Mouse (Mus musculus) liver, embryonic 13.5 days (tissue): ENCODE data around the gene Il16. TPM values are rescaled to one million over a fixed set of nuclear protein-coding genes. Genes with fewer than 3 reads are reported as not detected.
"Not testable (repeated sequence)": the region's sequence is repeated elsewhere in the genome, so short reads cannot be mapped to it uniquely, and the experiment has no call there.

Experiments used
- ATAC-seq: fragments of 200-750 bp; cut with Nextera tagmentation; 2 replicates; pipeline ENCODE4 v1.8.0; 2017; ENCODE audit warnings: low read depth, mild to moderate bottlenecking, moderate number of reproducible peaks, moderate library complexity
- DNase-seq: peaks from one replicate; pipeline ENCODE4 v3.0.0; 2022
- H3K27ac ChIP-seq: fragments of 300-500 bp; sonication (generic); 2 replicates; pipeline ENCODE4 v1.5.1; 2015; ENCODE audit warnings: moderate library complexity, mild to moderate bottlenecking, inconsistent platforms
- H3K27me3 ChIP-seq: fragments of 300-500 bp; sonication (generic); 2 replicates; pipeline ENCODE4 v1.6.1; 2015; ENCODE audit warnings: mild to moderate bottlenecking, inconsistent platforms
- H3K36me3 ChIP-seq: fragments of 300-500 bp; sonication (generic); 2 replicates; pipeline ENCODE4 v1.6.1; 2015; ENCODE audit warnings: mild to moderate bottlenecking, inconsistent platforms
- H3K4me1 ChIP-seq: fragments of 300-500 bp; sonication (generic); replicated peaks from 2 replicates; pipeline ENCODE4 v1.6.1; 2015; ENCODE audit warnings: inconsistent platforms
- H3K4me2 ChIP-seq: fragments of 300-500 bp; sonication (generic); 2 replicates; pipeline ENCODE4 v1.6.1; 2015; ENCODE audit warnings: inconsistent platforms, mild to moderate bottlenecking, moderate library complexity
- H3K4me3 ChIP-seq: fragments of 300-500 bp; sonication (generic); replicated peaks from 2 replicates; pipeline ENCODE4 v1.5.1; 2015; ENCODE audit warnings: mild to moderate bottlenecking, inconsistent platforms
- H3K9ac ChIP-seq: fragments of 300-500 bp; sonication (generic); 2 replicates; pipeline ENCODE4 v1.6.1; 2015; ENCODE audit warnings: mild to moderate bottlenecking, inconsistent platforms
- H3K9me3 ChIP-seq: fragments of 300-500 bp; sonication (generic); replicated peaks from 2 replicates; pipeline ENCODE4 v1.6.1; 2016; ENCODE audit warnings: inconsistent platforms
- WGBS: fragments of 180-500 bp; shearing (Covaris S2); methylation state at CpG from one replicate; pipeline ENCODE4 v1.1.7; 2015; ENCODE audit not compliant: insufficient replicate concordance; 5-methylcytosine and 5-hydroxymethylcytosine counted together
- polyA plus RNA-seq: library from polyadenylated mRNA; unstranded; fragments of >200 nt; fragmentation: Nextera tagmentation; extraction: Ambion mirVana; gene quantifications from 2 replicates; pipeline ENCODE4 v1.2.1, GENCODE M21; 2015

Gene Il16
- polyA plus RNA-seq, 1 experiment from 2014 or later = 3.7 TPM

DNA sequence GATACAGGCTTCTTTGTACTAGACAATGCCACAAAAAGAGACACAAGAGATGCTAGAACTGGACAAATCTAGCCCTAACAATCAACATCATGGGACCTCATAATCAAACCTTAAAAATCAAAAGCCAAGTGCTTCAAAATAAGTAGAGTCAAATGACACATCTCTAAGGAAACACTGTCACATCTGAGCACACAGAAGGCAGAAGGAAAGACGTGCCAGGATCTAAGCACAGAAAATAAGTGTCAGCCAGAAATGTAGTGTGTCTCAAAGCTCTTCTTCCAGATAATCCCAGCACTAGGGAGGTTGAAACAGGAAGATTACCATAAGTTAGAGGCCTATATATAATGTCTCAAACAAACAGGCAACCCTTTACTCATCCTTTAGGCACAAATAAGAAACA is 31.9 kb downstream of the Il16 start:
- no peak overlapping the region for H3K4me2 ChIP-seq
- no peak overlapping the region for H3K27ac ChIP-seq
- no peak overlapping the region for H3K9ac ChIP-seq
- DNase-seq (no peak), ATAC-seq (no peak)
- H3K9me3 ChIP-seq = no peaks in the 10 kb centered on the region
- no peaks in the 10 kb centered on the region for H3K4me1 ChIP-seq
- H3K4me3 ChIP-seq = no peak overlapping the region
- WGBS = 68% methylated on average over 1 of the region's 1 CpGs
- no peaks in the 10 kb centered on the region for H3K27me3 ChIP-seq
- H3K36me3 ChIP-seq = no peaks in the 10 kb centered on the region

- H3K4me3 ChIP-seq, H3K36me3 ChIP-seq, H3K9me3 ChIP-seq, H3K4me2 ChIP-seq, H3K9ac ChIP-seq, ATAC-seq, H3K27ac ChIP-seq, H3K27me3 ChIP-seq, H3K4me1 ChIP-seq, DNase-seq: not testable (repeated sequence)
- 63% methylated on average over 10 of the region's 10 CpGs for WGBS
These were observed 33.8 kb downstream of the Il16 start for GRCm38 (mm10) chr7:83711676-83712259.

DNA sequence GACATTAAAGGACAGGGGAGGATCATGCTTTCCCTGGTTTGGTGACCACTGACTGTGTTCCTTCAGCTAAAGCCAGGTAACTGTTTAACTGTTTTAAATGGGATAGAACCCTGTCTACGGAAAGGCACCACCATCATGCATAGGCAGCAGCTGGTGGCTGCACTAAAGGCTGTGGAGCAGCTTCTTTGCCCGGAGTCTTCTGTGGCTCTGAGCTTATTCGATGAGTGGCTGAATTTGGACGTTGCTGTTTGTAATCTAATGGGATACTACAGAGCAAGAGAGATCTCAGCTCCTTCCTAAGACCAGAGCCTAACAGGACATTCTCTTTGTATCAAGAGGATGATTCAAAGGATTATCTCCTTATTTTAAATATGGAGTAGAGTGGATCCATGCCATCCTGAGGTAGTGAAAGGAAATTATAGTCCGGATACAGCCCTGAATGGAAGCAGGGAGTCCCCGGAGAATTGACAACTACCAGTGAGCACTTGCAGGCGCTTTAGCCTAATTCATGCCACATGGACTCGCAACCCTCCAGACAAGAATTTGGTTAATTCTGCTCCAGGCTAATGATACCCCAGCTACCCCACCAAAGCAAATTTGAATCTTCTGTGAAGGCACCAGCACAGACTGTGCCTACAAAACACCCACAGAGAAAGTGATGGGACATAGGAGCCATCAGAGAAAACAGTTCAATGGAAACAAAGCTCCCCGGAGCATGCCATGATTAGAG is 42.3 kb downstream of the Il16 start:
- 63% methylated on average over 9 of the region's 9 CpGs for WGBS
- H3K27me3 ChIP-seq = no peaks in the 10 kb centered on the region
- no peaks in the 10 kb centered on the region for H3K4me1 ChIP-seq
- no peak for ATAC-seq
- H3K27ac ChIP-seq = no peak overlapping the region
- no peak overlapping the region for H3K4me3 ChIP-seq
- no peaks in the 10 kb centered on the region for H3K9me3 ChIP-seq
- DNase-seq = no peak
- H3K4me2 ChIP-seq = no peak overlapping the region
- no peak overlapping the region for H3K9ac ChIP-seq
- no peaks in the 10 kb centered on the region for H3K36me3 ChIP-seq

DNA sequence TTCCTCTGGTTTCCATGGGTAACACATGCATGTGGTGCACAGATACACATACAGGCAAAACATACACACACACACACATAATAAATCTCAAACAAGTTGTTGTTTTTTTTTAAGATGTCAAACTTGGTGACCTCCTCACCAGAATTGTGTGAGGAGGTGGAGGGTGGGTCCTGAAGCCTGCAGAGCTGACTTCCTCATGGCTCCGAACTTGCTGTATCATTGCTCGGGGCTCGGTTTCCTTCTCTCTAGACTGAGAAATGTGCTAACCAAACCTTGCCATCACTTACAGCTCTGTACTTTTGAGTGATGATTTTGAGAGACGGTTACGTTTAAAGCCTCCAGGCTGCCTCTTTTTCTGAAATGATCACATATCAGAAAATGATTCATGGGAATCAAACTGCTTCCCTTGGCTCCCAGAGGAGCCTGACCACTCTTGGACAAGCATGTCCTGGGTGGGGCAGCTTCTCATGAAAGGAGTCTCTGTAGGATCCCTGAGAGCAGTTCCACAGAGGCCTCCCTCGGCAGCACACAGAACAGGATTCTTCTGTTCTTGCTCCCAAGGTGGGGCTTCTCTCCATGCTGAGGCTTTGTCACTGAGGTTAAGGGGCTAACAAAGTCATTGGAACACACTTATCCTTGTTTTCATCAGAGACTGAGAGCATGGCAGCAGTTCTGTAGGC is 46.3 kb downstream of the Il16 start:
- Histone ChIP-seq H3K9ac (no peak overlapping the region), H3K4me1 (no peaks in the 10 kb centered on the region), H3K27ac (no peak overlapping the region), H3K4me2 (no peak overlapping the region), H3K9me3 (no peaks in the 10 kb centered on the region), H3K4me3 (no peak overlapping the region), H3K27me3 (no peaks in the 10 kb centered on the region), H3K36me3 (no peaks in the 10 kb centered on the region)
- WGBS = 34% methylated on average over 6 of the region's 6 CpGs
- ATAC-seq (no peak), DNase-seq (no peak)

DNA sequence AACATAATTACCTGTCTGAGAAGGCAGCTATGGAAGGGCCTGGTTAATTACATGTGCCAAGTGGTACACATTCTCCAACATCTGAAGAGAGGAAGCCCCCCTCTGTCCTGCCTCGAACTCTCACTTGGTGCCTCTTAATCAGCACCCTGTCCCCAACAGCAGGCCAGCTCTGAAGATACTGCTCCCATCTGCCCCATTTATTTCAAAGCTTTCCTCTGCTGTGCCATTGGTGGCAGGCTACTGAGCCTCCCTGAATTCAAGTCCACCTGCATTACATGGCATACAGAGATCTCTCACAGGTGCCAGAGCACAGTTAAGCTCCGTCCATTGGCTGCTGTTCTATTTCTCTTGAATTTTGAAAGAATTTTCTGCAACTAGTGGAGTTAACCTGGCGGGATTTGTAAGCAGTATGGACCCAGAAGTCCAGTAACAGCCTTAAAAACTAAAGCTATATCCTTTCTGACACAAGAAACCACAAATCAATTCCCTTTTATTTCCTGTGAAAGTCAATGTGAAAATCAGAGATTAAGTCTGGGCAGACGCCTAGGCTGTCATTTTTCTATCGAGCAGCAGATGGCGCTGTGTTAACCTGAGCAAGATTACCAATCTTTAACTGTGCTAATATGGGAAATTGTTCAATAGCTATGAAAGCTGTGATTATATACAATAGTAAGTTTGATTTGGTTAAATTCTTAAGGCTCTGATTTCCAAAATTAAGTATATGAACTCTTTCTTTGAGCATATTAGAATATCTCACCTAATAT is 49.9 kb downstream of the Il16 start:
- DNase-seq (no peak), ATAC-seq (no peak)
- no peaks in the 10 kb centered on the region for H3K9me3 ChIP-seq
- 23% methylated on average over 6 of the region's 6 CpGs for WGBS
- H3K27ac ChIP-seq = no peak overlapping the region
- H3K4me1 ChIP-seq = no peaks in the 10 kb centered on the region
- no peak overlapping the region for H3K4me3 ChIP-seq
- no peak overlapping the region for H3K9ac ChIP-seq
- no peaks in the 10 kb centered on the region for H3K27me3 ChIP-seq
- no peaks in the 10 kb centered on the region for H3K36me3 ChIP-seq
- no peak overlapping the region for H3K4me2 ChIP-seq

DNA sequence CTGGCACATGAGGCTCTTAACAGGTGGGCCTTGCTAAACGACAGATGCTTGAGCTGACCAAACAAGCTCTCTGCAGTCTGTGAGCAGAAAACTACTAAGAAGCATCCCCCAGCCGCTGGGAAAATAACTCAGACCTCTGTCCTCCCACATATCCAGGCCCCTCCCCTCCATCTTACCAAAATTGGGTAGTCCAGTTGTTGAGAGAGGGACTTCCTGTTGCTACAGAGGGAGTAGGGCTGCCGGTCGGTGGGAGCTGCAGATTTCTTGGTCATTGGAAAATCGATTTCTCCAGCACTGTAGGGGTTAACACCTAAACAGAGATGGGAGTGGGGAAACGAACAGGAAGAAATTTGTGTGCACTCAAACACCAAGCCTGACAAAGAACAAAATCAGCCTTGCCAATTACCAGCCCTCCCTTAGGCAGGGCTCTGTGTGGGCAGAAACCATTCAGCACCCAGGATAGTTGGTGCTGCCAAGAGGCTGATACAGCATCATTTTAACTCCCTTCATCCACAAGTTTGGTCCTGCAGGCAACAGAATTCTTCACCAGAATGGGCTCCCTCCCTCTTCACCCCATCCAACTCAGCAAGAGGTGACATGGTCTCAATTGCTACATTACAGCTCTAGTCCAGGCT is 62.8 kb downstream of the Il16 start:
- Histone ChIP-seq H3K4me1 (no peaks in the 10 kb centered on the region), H3K36me3 (no peaks in the 10 kb centered on the region), H3K9ac (no peak overlapping the region), H3K27me3 (no peaks in the 10 kb centered on the region), H3K4me2 (no peak overlapping the region), H3K4me3 (no peak overlapping the region), H3K9me3 (no peaks in the 10 kb centered on the region), H3K27ac (no peak overlapping the region)
- WGBS = 28% methylated on average over 6 of the region's 6 CpGs
- no peak for DNase-seq
- no peak for ATAC-seq

GRCm38 (mm10) chr7:83678506-83678905 is 67.0 kb downstream of the Il16 start:
- Histone ChIP-seq H3K9me3 (no peaks in the 10 kb centered on the region), H3K27ac (no peak overlapping the region), H3K27me3 (no peaks in the 10 kb centered on the region), H3K4me1 (no peaks in the 10 kb centered on the region), H3K9ac (no peak overlapping the region), H3K4me3 (no peak overlapping the region), H3K4me2 (no peak overlapping the region), H3K36me3 (no peaks in the 10 kb centered on the region)
- ATAC-seq (no peak), DNase-seq (no peak)
- WGBS = 78% methylated on average over 4 of the region's 4 CpGs

DNA sequence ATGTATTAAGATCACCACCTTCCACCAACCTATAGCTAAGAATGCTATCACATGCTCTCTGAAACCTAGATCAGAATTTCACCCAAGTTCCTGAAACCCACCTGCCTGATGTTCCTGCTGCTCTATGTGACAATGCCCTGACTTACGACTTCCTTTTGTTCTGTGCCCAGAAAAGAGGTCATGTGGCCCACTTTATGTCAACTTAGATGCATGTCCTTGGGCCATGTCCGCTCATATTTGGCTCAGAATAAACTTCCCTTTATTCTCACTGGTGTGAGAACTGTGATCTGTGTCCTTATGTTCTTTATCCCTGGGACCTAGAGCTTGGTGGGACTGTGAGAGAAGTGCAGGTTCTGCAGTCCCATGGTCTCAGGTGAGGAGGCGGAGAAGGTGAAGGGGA is 68.2 kb downstream of the Il16 start:
- 45% methylated on average over 3 of the region's 3 CpGs for WGBS
- no peak overlapping the region for H3K4me2 ChIP-seq
- H3K27me3 ChIP-seq = no peaks in the 10 kb centered on the region
- H3K4me1 ChIP-seq = no peaks in the 10 kb centered on the region
- H3K9me3 ChIP-seq = no peaks in the 10 kb centered on the region
- H3K36me3 ChIP-seq = no peaks in the 10 kb centered on the region
- H3K4me3 ChIP-seq = no peak overlapping the region
- DNase-seq = no peak
- no peak overlapping the region for H3K9ac ChIP-seq
- no peak for ATAC-seq
- H3K27ac ChIP-seq = no peak overlapping the region

DNA sequence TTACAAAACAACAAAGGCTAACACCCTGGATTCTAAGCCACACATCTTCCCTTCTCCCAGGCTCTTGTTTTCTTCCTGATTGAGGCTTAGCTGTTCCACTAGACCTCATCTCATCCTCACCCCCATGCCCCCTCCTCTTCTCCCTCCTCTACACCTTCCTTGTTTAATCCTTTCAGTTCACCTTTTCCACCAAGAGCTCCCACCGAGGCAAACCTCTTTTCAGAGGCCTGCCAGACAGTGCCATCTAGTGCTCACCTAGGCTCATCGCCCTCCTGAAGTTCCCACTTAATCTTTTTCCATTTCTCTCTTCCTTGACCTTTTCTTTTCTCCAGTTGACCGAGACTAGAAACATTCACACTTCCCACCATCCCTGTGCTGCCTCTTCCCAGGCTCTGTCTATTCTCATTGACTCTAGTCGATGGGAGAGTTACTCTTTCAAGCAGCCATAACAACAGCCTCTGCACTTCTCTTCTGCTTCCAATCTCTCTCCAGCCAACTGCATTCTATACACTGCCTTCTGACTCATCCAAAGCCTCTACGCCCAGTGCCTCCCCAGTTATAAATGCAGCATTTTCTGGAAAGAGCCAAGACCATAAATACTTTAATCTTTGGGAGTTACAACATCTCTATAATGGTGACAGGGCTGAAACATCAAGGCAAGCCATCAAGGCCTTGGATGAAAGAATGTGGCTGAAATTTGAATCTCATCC is 69.8 kb downstream of the Il16 start:
- no peaks in the 10 kb centered on the region for H3K9me3 ChIP-seq
- H3K4me3 ChIP-seq = no peak overlapping the region
- H3K27ac ChIP-seq = no peak overlapping the region
- H3K4me1 ChIP-seq = no peaks in the 10 kb centered on the region
- H3K36me3 ChIP-seq = no peaks in the 10 kb centered on the region
- no peak overlapping the region for H3K9ac ChIP-seq
- ATAC-seq (no peak), DNase-seq (no peak)
- 28% methylated on average over 5 of the region's 5 CpGs for WGBS
- no peak overlapping the region for H3K4me2 ChIP-seq
- H3K27me3 ChIP-seq = no peaks in the 10 kb centered on the region

DNA sequence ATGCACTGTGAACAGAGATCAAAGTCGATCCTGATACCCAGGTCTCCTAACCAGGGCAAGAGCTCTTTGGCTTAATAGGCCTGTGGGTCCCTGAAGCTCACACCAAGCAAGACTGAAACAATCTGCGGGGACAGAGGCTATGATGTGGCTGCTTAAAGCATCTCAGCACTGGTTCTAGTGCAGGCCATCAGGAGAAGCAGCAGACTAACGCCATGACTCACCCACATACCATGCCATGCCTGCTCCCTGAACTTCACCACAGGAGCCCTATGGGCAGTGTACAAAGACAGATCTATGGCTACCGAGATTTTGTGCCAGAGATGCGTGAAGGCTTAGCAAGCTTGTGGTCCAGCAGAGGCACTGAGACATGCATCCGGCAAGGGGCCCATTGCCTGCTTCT is 74.0 kb downstream of the Il16 start:
- H3K4me3 ChIP-seq = no peak overlapping the region
- H3K27ac ChIP-seq = no peak overlapping the region
- no peaks in the 10 kb centered on the region for H3K4me1 ChIP-seq
- H3K36me3 ChIP-seq = no peaks in the 10 kb centered on the region
- no peaks in the 10 kb centered on the region for H3K27me3 ChIP-seq
- ATAC-seq (no peak), DNase-seq (no peak)
- no peak overlapping the region for H3K9ac ChIP-seq
- H3K9me3 ChIP-seq = no peaks in the 10 kb centered on the region
- H3K4me2 ChIP-seq = no peak overlapping the region
- 64% methylated on average over 6 of the region's 6 CpGs for WGBS
